Mouse (Mus musculus) embryonic fibroblast, embryonic 13.5 days (primary cell): ENCODE measurements at regions not wholly inside any gene's neighbourhood (a gene's known extent, or its start where the extent isn't known, plus 50 kb on each side); places are given as distances from the start of the nearest gene placed in this dataset.

Source experiments
- CTCF ChIP-seq: IDR thresholded peaks from 2 replicates; pipeline ENCODE4 v1.5.1; 2011; ENCODE audit warnings: mild to moderate bottlenecking, control low read depth, low read length, moderate library complexity, borderline replicate concordance; ENCODE audit not compliant: insufficient read depth
- POLR2A ChIP-seq: IDR thresholded peaks from 2 replicates; pipeline ENCODE4 v1.6.1; 2011; ENCODE audit warnings: low read depth, mild to moderate bottlenecking, control low read depth, low read length, moderate library complexity

GRCm38 (mm10) chr3:151020014-151020413, 417.7 kb upstream of the Adgrl4 start:
- TF ChIP-seq CTCF (no peak), POLR2A (no peak)
